Mouse (Mus musculus) thymus, adult 2 months (tissue): ENCODE data around the gene Spp2.

Source experiments
- CTCF ChIP-seq: fragments of 200-500 bp; IDR thresholded peaks from 2 replicates; pipeline ENCODE4 v1.5.1; 2012; ENCODE audit warnings: mild to moderate bottlenecking, control low read depth, low read length, moderate library complexity, borderline replicate concordance; ENCODE audit not compliant: control insufficient read depth, poor library complexity, insufficient read depth; ENCODE audit errors: extremely low read depth
- POLR2A ChIP-seq: fragments of 200-500 bp; IDR thresholded peaks from 2 replicates; pipeline ENCODE4 v1.6.1; 2012; ENCODE audit warnings: mild to moderate bottlenecking, low read length, control low read depth, moderate library complexity; ENCODE audit not compliant: control insufficient read depth, poor library complexity, insufficient read depth; ENCODE audit errors: extremely low read depth

DNA sequence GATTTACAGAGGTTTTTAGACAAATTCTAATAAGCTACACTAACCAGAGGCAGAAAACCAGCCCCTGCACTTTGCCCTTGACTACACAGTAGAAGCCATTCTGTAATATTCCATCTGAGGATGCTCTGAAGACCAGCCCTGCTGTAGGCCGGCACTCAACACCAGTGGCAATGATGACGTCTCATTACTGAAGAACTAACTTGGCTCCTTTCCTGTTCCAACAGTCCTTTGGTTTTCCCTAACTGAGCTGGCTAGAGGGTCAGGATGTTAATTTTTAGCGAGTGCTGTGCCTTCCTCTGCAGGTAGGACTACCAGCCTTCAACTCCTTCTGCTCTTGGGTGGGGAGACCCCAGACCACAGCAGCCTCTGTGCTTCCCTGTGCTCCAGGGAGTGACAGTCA is 47.9 kb downstream of the Spp2 start:
- TF ChIP-seq CTCF = no peak
- no peak for TF ChIP-seq POLR2A
